Mouse (Mus musculus): ENCODE measurements around the gene Krt32. TPM values are rescaled to one million over a fixed set of nuclear protein-coding genes. Genes with fewer than 3 reads are reported as not detected.

Krt32 gene
- polyA plus RNA-seq (2014; fragmentation: Nextera tagmentation; extraction: Ambion mirVana), result not detected in 2 replicates

DNA sequence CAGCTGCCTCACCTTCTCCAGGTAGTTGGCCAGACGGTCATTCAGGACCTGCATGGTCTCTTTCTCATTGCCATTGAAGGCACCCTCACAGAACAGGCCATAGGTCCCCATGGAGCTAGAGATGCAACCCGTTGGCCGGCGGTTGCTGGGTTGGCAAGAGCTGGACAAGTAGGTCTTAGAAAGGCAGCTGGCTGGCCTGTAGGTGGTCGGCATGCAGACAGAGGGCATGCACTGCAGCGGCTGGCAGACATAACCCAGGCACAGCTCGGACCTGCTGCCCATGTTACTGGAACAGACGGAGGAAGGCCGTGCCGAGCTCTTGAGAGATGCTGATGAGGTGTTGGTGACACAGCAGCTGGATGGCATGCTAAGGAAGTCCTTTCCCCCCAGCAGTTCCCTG, at the start of gene Krt32:
TSS of gene Krt32 (minus strand) at position 366 of the 400 bp plus-strand sequence.
- no peak within 1 kb of the TSS for H3K4me3 ChIP-seq (ENCODE audit: low read depth, low read length)
- no peaks in the 10 kb centered on the region for H3K27me3 ChIP-seq (replicated peaks; ENCODE audit: control insufficient read depth, insufficient read depth, low read length)
- WGBS, result 94% methylated on average over 10 of the region's 10 CpGs
- H3K27ac ChIP-seq (ENCODE audit: low read depth), result no peak within 1 kb of the TSS
- H3K9ac ChIP-seq (ENCODE audit: low read length), result no peak within 1 kb of the TSS
- no peak within 1 kb of the TSS for H3K4me2 ChIP-seq (ENCODE audit: low read length)
- no peaks in the 10 kb centered on the region for H3K4me1 ChIP-seq (replicated peaks; ENCODE audit: control insufficient read depth, insufficient read depth, low read length)
- H3K9me3 ChIP-seq (ENCODE audit: control insufficient read depth, low read length), result no peaks in the 10 kb centered on the region
- ATAC-seq (replicated peaks; ENCODE audit: low FRiP score, low TSS enrichment, low read depth) (no peak), DNase-seq (ENCODE audit: low spot score) (no peak)
- H3K36me3 ChIP-seq (ENCODE audit: control insufficient read depth, insufficient read depth, low read length), result no peaks in the 10 kb centered on the region

DNA sequence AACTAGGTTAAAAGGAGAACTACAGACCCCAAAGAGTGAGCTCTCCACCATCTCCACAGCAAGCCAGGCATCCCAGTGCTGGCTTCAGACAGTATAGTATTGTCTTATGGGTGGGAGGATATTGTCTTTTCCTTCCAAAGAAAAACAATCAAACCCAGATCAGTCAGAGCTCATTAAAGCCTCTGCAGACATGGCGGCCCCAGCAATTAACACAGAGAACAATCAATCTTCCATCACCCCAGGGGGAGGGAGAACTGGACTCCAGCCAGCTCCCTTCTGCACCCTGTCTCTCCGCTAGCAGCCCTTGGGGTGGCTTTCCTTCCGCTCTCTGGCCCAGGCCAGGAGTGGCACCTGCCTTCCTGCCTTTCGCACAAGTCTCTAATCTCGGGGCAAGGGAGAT, 49.7 kb upstream of the Krt32 start:
- H3K27ac ChIP-seq (ENCODE audit: low read depth), result peak overlapping the region; percentile 23; the same call in 1 of the 2 replicates
- 34% methylated on average over 5 of the region's 5 CpGs for WGBS
- DNase-seq (ENCODE audit: low spot score), result no peak

DNA sequence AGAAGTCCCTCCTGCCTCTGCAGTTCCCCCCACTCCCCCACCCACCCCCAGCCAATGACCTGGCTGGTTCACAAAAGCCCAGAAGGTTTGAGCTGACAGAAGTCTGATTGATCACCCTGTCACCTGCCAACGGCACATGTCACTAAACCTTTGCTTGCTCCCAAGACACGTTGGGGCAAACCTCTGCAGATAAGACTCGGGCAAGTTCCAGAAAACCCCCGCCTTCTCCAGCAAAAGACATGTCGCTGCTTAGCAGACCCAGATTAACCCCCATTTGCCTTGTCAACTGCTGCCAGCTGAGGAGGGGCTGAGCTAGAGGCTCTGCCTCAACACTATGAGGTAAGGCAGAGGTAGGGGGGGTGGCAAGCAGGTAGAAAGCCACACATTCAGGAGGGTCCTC, 48.5 kb upstream of the Krt32 start:
- no peak for ATAC-seq (replicated peaks; ENCODE audit: low FRiP score, low TSS enrichment, low read depth)
- Histone ChIP-seq H3K27me3 (replicated peaks; ENCODE audit: control insufficient read depth, insufficient read depth, low read length) (no peaks in the 10 kb centered on the region), H3K27ac (ENCODE audit: low read depth) (no peak overlapping the region), H3K4me2 (ENCODE audit: low read length) (no peak overlapping the region), H3K4me1 (replicated peaks; ENCODE audit: control insufficient read depth, insufficient read depth, low read length) (0 out of 2 replicates have a peak, but pooled peaks cover 11% of the 10 kb centered on the region), H3K36me3 (ENCODE audit: control insufficient read depth, insufficient read depth, low read length) (no peaks in the 10 kb centered on the region), H3K4me3 (ENCODE audit: low read depth, low read length) (no peak overlapping the region), H3K9ac (ENCODE audit: low read length) (no peak overlapping the region), H3K9me3 (ENCODE audit: control insufficient read depth, low read length) (no peaks in the 10 kb centered on the region)
- DNase-seq (ENCODE audit: low spot score), result no peak
- 15% methylated on average over 5 of the region's 5 CpGs for whole genome bisulfite sequencing

More for the DNA sequence above, 49.7 kb upstream of the Krt32 start:
- no peak overlapping the region for H3K4me2 ChIP-seq (ENCODE audit: low read length)
- H3K4me3 ChIP-seq (ENCODE audit: low read depth, low read length), result no peak overlapping the region
- no peaks in the 10 kb centered on the region for H3K36me3 ChIP-seq (ENCODE audit: control insufficient read depth, insufficient read depth, low read length)
- H3K27me3 ChIP-seq (replicated peaks; ENCODE audit: control insufficient read depth, insufficient read depth, low read length), result no peaks in the 10 kb centered on the region
- ATAC-seq (replicated peaks; ENCODE audit: low FRiP score, low TSS enrichment, low read depth), result no peak
- no peaks in the 10 kb centered on the region for H3K9me3 ChIP-seq (ENCODE audit: control insufficient read depth, low read length)
- H3K9ac ChIP-seq (ENCODE audit: low read length), result no peak overlapping the region
- H3K4me1 ChIP-seq (replicated peaks; ENCODE audit: control insufficient read depth, insufficient read depth, low read length), result 0 out of 2 replicates have a peak, but pooled peaks cover 11% of the 10 kb centered on the region

DNA sequence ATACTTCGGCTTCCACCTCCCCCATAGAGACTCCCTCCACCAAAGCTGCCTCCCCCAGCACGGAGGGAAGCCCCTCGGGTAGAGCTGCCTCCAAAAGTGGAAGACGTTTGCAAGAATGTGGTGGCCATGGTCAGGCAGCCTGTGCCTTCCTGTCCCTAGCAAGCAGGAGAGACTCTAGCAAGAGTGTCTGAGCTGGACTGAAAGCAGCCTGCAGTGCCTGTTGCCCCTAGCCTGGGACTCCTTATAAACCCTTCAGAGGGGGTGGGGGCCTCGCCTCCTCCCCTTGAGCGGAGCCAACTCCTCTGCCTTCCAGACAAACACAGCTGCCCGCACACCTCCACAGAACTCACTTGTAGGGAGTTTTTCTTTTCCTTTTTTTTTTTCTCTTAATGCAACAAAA, 47.7 kb upstream of the Krt32 start, which contains the start of gene Krt15:
TSS of gene Krt15 (minus strand) at position 198 of the 400 bp plus-strand sequence.
- no peaks in the 10 kb centered on the region for H3K36me3 ChIP-seq (ENCODE audit: control insufficient read depth, insufficient read depth, low read length)
- H3K27me3 ChIP-seq (replicated peaks; ENCODE audit: control insufficient read depth, insufficient read depth, low read length), result no peaks in the 10 kb centered on the region
- WGBS, result 43% methylated on average over 7 of the region's 7 CpGs
- H3K9me3 ChIP-seq (ENCODE audit: control insufficient read depth, low read length), result no peaks in the 10 kb centered on the region
- H3K4me2 ChIP-seq (ENCODE audit: low read length), result no peak within 1 kb of the TSS
- H3K4me3 ChIP-seq (ENCODE audit: low read depth, low read length), result no peak within 1 kb of the TSS
- DNase-seq (ENCODE audit: low spot score), result no peak
- ATAC-seq (replicated peaks; ENCODE audit: low FRiP score, low TSS enrichment, low read depth), result no peak
- 0 out of 2 replicates have a peak, but pooled peaks cover 6% of the 10 kb centered on the region for H3K4me1 ChIP-seq (replicated peaks; ENCODE audit: control insufficient read depth, insufficient read depth, low read length)
- no peak within 1 kb of the TSS for H3K27ac ChIP-seq (ENCODE audit: low read depth)
- H3K9ac ChIP-seq (ENCODE audit: low read length), result no peak within 1 kb of the TSS

DNA sequence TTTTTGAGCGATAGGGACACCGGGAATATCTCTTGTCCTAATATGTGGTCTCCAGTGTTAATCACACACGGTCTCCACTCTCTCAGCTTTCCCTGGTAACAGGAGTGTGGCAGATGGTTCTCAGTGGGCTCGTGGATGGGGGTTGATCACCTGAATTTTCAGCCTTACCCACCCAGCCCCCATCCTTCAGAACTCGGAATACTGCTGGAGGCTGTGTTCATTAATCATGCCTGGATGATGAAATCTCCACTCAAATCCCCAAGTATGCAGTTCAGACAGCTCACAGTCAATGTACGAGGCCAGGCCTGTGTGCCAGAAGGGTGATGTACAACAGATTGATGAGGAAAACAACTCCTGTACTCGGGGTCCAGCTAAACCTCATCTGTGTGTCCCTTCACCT, 36.9 kb upstream of the Krt32 start:
- H3K27me3 ChIP-seq (replicated peaks; ENCODE audit: control insufficient read depth, insufficient read depth, low read length), result no peaks in the 10 kb centered on the region
- H3K9me3 ChIP-seq (ENCODE audit: control insufficient read depth, low read length), result no peaks in the 10 kb centered on the region
- H3K27ac ChIP-seq (ENCODE audit: low read depth), result no peak overlapping the region
- H3K4me3 ChIP-seq (ENCODE audit: low read depth, low read length), result no peak overlapping the region
- no peak for DNase-seq (ENCODE audit: low spot score)
- 69% methylated on average over 7 of the region's 7 CpGs for WGBS
- no peaks in the 10 kb centered on the region for H3K36me3 ChIP-seq (ENCODE audit: control insufficient read depth, insufficient read depth, low read length)
- H3K9ac ChIP-seq (ENCODE audit: low read length), result no peak overlapping the region
- no peaks in the 10 kb centered on the region for H3K4me1 ChIP-seq (replicated peaks; ENCODE audit: control insufficient read depth, insufficient read depth, low read length)
- no peak for ATAC-seq (replicated peaks; ENCODE audit: low FRiP score, low TSS enrichment, low read depth)
- H3K4me2 ChIP-seq (ENCODE audit: low read length), result no peak overlapping the region

DNA sequence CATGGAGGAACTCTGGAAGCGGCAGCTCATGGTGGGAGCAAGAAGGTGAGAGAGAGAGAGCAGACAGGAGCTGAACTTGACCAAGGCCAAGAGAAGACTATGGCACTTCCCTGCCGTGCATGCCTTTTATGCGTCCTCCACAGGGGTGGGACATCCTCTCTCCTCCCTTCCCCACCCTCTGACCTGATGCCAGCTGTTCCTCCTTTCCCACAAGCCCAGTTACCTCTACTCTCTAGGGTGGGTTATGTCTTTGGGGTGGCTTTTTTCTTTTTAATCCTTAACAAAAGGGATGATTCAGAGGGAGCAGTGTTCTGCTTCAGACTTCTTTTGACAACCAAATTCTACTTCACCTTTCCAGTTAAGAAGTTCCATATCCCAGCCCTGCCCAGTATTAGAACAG, 33.4 kb upstream of the Krt32 start, which contains the start of gene Krt13:
TSS of gene Krt13 (minus strand) at position 101 of the 400 bp plus-strand sequence.
- ATAC-seq (replicated peaks; ENCODE audit: low FRiP score, low TSS enrichment, low read depth) (no peak), DNase-seq (ENCODE audit: low spot score) (no peak)
- no peaks in the 10 kb centered on the region for H3K36me3 ChIP-seq (ENCODE audit: control insufficient read depth, insufficient read depth, low read length)
- no peak within 1 kb of the TSS for H3K4me2 ChIP-seq (ENCODE audit: low read length)
- no peak within 1 kb of the TSS for H3K4me3 ChIP-seq (ENCODE audit: low read depth, low read length)
- 79% methylated on average over 3 of the region's 3 CpGs for WGBS
- H3K9me3 ChIP-seq (ENCODE audit: control insufficient read depth, low read length), result no peaks in the 10 kb centered on the region
- H3K27ac ChIP-seq (ENCODE audit: low read depth), result no peak within 1 kb of the TSS
- no peak within 1 kb of the TSS for H3K9ac ChIP-seq (ENCODE audit: low read length)
- no peaks in the 10 kb centered on the region for H3K4me1 ChIP-seq (replicated peaks; ENCODE audit: control insufficient read depth, insufficient read depth, low read length)
- H3K27me3 ChIP-seq (replicated peaks; ENCODE audit: control insufficient read depth, insufficient read depth, low read length), result no peaks in the 10 kb centered on the region

DNA sequence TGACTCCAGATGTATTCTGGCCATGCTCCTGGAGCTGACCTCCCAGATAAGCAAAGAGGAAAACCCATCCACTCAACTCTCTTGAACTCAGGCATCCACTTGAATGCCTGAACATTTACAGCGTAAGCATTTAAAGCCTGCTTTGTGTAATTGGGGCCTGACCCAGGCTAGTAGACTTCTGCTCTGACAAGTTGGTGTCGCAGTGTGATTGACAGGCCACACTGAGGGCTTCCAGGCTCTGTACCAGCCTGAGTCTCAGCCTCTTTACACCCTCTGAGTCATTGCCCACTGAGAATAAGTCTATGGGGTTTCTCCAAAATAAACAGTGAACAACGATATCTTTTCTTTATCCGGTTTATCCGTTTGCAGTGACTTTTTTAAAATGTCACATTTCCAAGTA, 32.3 kb upstream of the Krt32 start:
- Histone ChIP-seq H3K4me3 (ENCODE audit: low read depth, low read length) (no peak overlapping the region), H3K9ac (ENCODE audit: low read length) (no peak overlapping the region), H3K9me3 (ENCODE audit: control insufficient read depth, low read length) (no peaks in the 10 kb centered on the region), H3K27me3 (replicated peaks; ENCODE audit: control insufficient read depth, insufficient read depth, low read length) (no peaks in the 10 kb centered on the region), H3K4me1 (replicated peaks; ENCODE audit: control insufficient read depth, insufficient read depth, low read length) (no peaks in the 10 kb centered on the region), H3K27ac (ENCODE audit: low read depth) (no peak overlapping the region), H3K36me3 (ENCODE audit: control insufficient read depth, insufficient read depth, low read length) (no peaks in the 10 kb centered on the region), H3K4me2 (ENCODE audit: low read length) (no peak overlapping the region)
- ATAC-seq (replicated peaks; ENCODE audit: low FRiP score, low TSS enrichment, low read depth), result no peak
- WGBS, result 78% methylated on average over 5 of the region's 5 CpGs
- no peak for DNase-seq (ENCODE audit: low spot score)

DNA sequence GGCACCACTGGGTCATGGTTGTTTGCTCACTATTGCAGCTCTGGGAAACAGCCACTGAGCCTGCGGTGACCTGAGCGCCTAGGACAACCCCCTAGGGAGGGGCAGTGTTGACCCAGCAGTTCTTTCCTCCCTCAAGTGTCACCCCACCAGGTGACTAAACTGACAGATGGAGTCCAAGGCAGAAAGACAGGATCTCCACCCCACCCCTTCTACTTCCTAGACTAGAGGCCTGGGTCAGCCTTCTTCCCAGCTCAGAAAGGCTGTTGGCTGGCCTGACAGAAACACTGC, 25.7 kb upstream of the Krt32 start:
- ATAC-seq (replicated peaks; ENCODE audit: low FRiP score, low TSS enrichment, low read depth), result 0 out of 2 replicates have a peak, but pooled peaks have one; percentile 53

DNA sequence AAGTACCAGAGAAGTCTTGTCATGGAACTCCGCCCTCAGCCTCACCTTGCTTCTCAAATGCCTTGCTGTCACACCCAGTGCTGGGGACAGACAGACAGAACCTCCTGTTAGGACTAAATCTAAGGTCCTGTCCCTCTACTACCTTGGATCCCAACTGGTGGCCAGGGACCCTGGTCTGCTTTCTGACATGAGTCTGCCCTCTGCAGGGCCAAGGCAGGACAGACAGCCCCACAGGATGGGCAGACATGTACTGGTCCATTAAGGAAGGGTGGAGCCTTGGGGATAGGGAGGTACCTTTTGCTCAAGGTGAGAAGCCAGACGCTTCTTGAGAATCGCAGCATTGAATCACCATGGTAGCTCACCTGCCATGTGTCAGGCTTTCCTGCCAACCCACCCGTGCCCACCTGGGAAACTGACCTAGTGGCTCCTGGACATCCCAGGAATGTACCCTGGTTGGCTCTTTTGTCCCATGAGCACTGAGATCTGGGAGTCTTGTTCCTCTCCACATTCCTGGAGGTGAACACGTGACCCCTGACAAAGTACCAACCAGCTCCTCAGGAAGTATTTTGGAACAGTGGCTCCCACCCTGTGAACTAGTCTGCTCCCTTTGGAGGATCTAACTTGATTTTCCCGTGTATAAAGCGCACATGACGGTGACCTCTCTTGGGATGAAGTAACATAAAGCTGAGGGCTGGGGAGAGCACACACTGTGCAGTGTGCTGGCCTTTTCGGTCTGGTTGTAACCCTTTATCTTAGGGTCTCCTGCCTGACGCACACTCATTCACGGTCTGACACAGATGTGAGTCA, 25.1 kb upstream of the Krt32 start:
- H3K27ac ChIP-seq (ENCODE audit: low read depth), result no peak overlapping the region
- DNase-seq (ENCODE audit: low spot score) (no peak), ATAC-seq (replicated peaks; ENCODE audit: low FRiP score, low TSS enrichment, low read depth) (0 out of 2 replicates have a peak, but pooled peaks have one; percentile 64)
- H3K4me1 ChIP-seq (replicated peaks; ENCODE audit: control insufficient read depth, insufficient read depth, low read length), result no peaks in the 10 kb centered on the region
- H3K9me3 ChIP-seq (ENCODE audit: control insufficient read depth, low read length), result no peaks in the 10 kb centered on the region
- H3K27me3 ChIP-seq (replicated peaks; ENCODE audit: control insufficient read depth, insufficient read depth, low read length), result no peaks in the 10 kb centered on the region
- no peak overlapping the region for H3K4me3 ChIP-seq (ENCODE audit: low read depth, low read length)
- H3K9ac ChIP-seq (ENCODE audit: low read length), result no peak overlapping the region
- 74% methylated on average over 11 of the region's 11 CpGs for WGBS
- no peak overlapping the region for H3K4me2 ChIP-seq (ENCODE audit: low read length)
- no peaks in the 10 kb centered on the region for H3K36me3 ChIP-seq (ENCODE audit: control insufficient read depth, insufficient read depth, low read length)

More for the DNA sequence above, 25.7 kb upstream of the Krt32 start:
- Histone ChIP-seq H3K9me3 (ENCODE audit: control insufficient read depth, low read length) (no peaks in the 10 kb centered on the region), H3K27me3 (replicated peaks; ENCODE audit: control insufficient read depth, insufficient read depth, low read length) (no peaks in the 10 kb centered on the region), H3K4me2 (ENCODE audit: low read length) (no peak overlapping the region), H3K27ac (ENCODE audit: low read depth) (no peak overlapping the region), H3K4me3 (ENCODE audit: low read depth, low read length) (no peak overlapping the region), H3K4me1 (replicated peaks; ENCODE audit: control insufficient read depth, insufficient read depth, low read length) (no peaks in the 10 kb centered on the region), H3K36me3 (ENCODE audit: control insufficient read depth, insufficient read depth, low read length) (no peaks in the 10 kb centered on the region), H3K9ac (ENCODE audit: low read length) (no peak overlapping the region)
- no peak for DNase-seq (ENCODE audit: low spot score)
- WGBS, result 52% methylated on average over 2 of the region's 2 CpGs
